ENCODE assay signal across 20 mouse cellular contexts in the genomic region with DNA sequence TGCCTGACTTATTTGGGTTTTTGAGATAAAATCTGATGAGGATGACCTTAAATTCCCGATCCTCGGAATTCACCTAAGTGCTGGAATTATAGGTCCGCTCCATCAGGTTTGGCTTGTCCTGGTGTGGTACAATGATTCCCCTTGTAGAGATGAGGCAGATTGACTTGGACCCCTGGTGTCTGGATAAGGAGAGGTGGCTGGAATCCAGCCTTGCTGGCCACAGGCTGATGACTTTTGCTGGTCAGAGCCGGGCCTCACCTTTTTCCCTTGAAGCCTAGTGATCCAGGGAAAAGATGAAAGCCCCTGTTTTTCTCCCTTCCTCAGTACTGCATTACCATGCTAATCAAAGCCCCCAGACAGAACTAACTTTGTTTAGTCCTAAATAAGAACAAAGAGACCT. TPM values are rescaled to one million over a fixed set of nuclear protein-coding genes. Genes with fewer than 3 reads are reported as not detected.
DNase-seq lines count a peak whose midpoint lies in the region; ATAC-seq and TF ChIP-seq lines count a peak whose summit lies in the region.
"Had no signal": no experiment of that assay in that cellular context is flagged by ENCODE, and none has a peak within 500 bp of the region (broad histone marks: within the 10 kb centered on the region; RNA-seq: fewer than 3 reads in every experiment).

No protein-coding gene starts in this region.

- no peaks in the 10 kb centered on the region for H3K36me3 ChIP-seq in kidney, embryonic 15.5 days
- no peaks in the 10 kb centered on the region for H3K36me3 ChIP-seq in kidney, embryonic 16.5 days (ENCODE audit: insufficient read depth, low read length)
- no peaks in the 10 kb centered on the region for H3K36me3 ChIP-seq in neural tube, embryonic 12.5 days
- no peaks in the 10 kb centered on the region for H3K36me3 ChIP-seq in neural tube, embryonic 15.5 days
- H3K36me3 ChIP-seq in hindbrain, embryonic 13.5 days, result no peaks in the 10 kb centered on the region
- H3K36me3 ChIP-seq: embryonic facial prominence, embryonic 15.5 days; heart, embryonic 10.5 days; limb, embryonic 12.5 days; liver, embryonic 15.5 days; stomach, embryonic 15.5 days had no signal

- intact Hi-C loops in left cerebral cortex, adult 2 months (cut with DNase I), result loop anchor here (2.0 kb wide), 1 partner anchor 113 kb away; a partner anchor contains a TSS

- H3K4me3 ChIP-seq in kidney, embryonic 15.5 days (replicated peaks), result no peak overlapping the region
- H3K4me3 ChIP-seq in kidney, embryonic 16.5 days (ENCODE audit: low read length), result no peak overlapping the region
- no peak overlapping the region for H3K4me3 ChIP-seq in neural tube, embryonic 12.5 days
- H3K4me3 ChIP-seq in neural tube, embryonic 15.5 days (replicated peaks), result no peak overlapping the region
- no peak overlapping the region for H3K4me3 ChIP-seq in hindbrain, embryonic 13.5 days
- no peak overlapping the region for H3K4me3 ChIP-seq in left cerebral cortex, adult 2 months
- H3K4me3 ChIP-seq: embryonic facial prominence, embryonic 15.5 days; heart, embryonic 10.5 days; limb, embryonic 12.5 days; liver, embryonic 15.5 days; stomach, embryonic 15.5 days had no signal

- TF ChIP-seq CTCF in left cerebral cortex, adult 2 months (IDR thresholded peaks at IDR 0.05), result no peak

- 68% methylated on average over 4 of the region's 4 CpGs for WGBS in kidney, embryonic 15.5 days
- WGBS in kidney, embryonic 16.5 days, result 72% methylated on average over 4 of the region's 4 CpGs
- 71% methylated on average over 4 of the region's 4 CpGs for WGBS in neural tube, embryonic 12.5 days
- 66% methylated on average over 4 of the region's 4 CpGs for WGBS in neural tube, embryonic 15.5 days
- 60% methylated on average over 4 of the region's 4 CpGs for WGBS in hindbrain, embryonic 13.5 days

- no peak overlapping the region for H3K4me2 ChIP-seq in kidney, embryonic 15.5 days
- no peak overlapping the region for H3K4me2 ChIP-seq in kidney, embryonic 16.5 days (replicated peaks; ENCODE audit: low read depth, low read length)
- 0 out of 2 replicates have a peak overlapping the region, but pooled peaks have one; percentile 14 for H3K4me2 ChIP-seq in neural tube, embryonic 12.5 days (replicated peaks)
- no peak overlapping the region for H3K4me2 ChIP-seq in neural tube, embryonic 15.5 days
- no peak overlapping the region for H3K4me2 ChIP-seq in hindbrain, embryonic 13.5 days
- H3K4me2 ChIP-seq: embryonic facial prominence, embryonic 15.5 days; limb, embryonic 12.5 days; stomach, embryonic 15.5 days had no signal

- H3K27me3 ChIP-seq in kidney, embryonic 15.5 days, result 0 out of 2 replicates have a peak, but pooled peaks cover 4% of the 10 kb centered on the region
- H3K27me3 ChIP-seq in kidney, embryonic 16.5 days (ENCODE audit: insufficient read depth, low read length), result no peaks in the 10 kb centered on the region
- no peaks in the 10 kb centered on the region; the same call in 1 of the 2 replicates for H3K27me3 ChIP-seq in neural tube, embryonic 12.5 days (replicated peaks)
- H3K27me3 ChIP-seq in neural tube, embryonic 15.5 days (replicated peaks), result no peaks in the 10 kb centered on the region
- peaks cover 12% of the 10 kb centered on the region; the same call in 1 of the 2 replicates for H3K27me3 ChIP-seq in hindbrain, embryonic 13.5 days
- H3K27me3 ChIP-seq: liver, embryonic 15.5 days; stomach, embryonic 15.5 days had no signal

- H3K4me1 ChIP-seq in kidney, embryonic 15.5 days, result peaks cover 44% of the 10 kb centered on the region
- H3K4me1 ChIP-seq in kidney, embryonic 16.5 days (ENCODE audit: insufficient read depth, low read length), result peaks cover 20% of the 10 kb centered on the region
- H3K4me1 ChIP-seq in neural tube, embryonic 12.5 days, result peaks cover 36% of the 10 kb centered on the region
- peaks cover 24% of the 10 kb centered on the region for H3K4me1 ChIP-seq in neural tube, embryonic 15.5 days
- H3K4me1 ChIP-seq in hindbrain, embryonic 13.5 days (replicated peaks), result peaks cover 48% of the 10 kb centered on the region

- no peak for DNase-seq in left cerebral cortex, adult 2 months (ENCODE audit: extremely low spot score in 1 of 2, low spot score in 2 of 2)
- DNase-seq: adrenal gland, postnatal 36 days; cerebellum, adult 11-12 months; gastrocnemius, postnatal 36 days; kidney, postnatal 25 days; layer of hippocampus, adult 9-11 months; thymus, adult 18-20 months; thymus, postnatal 4 days had no signal

- H3K9me3 ChIP-seq in kidney, embryonic 15.5 days (replicated peaks), result no peaks in the 10 kb centered on the region
- no peaks in the 10 kb centered on the region for H3K9me3 ChIP-seq in kidney, embryonic 16.5 days (ENCODE audit: low read length)
- H3K9me3 ChIP-seq in neural tube, embryonic 12.5 days, result no peaks in the 10 kb centered on the region
- H3K9me3 ChIP-seq in neural tube, embryonic 15.5 days (replicated peaks), result no peaks in the 10 kb centered on the region
- no peaks in the 10 kb centered on the region for H3K9me3 ChIP-seq in hindbrain, embryonic 13.5 days
- H3K9me3 ChIP-seq: embryonic facial prominence, embryonic 15.5 days; heart, embryonic 10.5 days; limb, embryonic 12.5 days; liver, embryonic 15.5 days; stomach, embryonic 15.5 days had no signal

- H3K9ac ChIP-seq in kidney, embryonic 15.5 days, result no peak overlapping the region
- H3K9ac ChIP-seq in kidney, embryonic 16.5 days (replicated peaks; ENCODE audit: low read length), result no peak overlapping the region
- no peak overlapping the region for H3K9ac ChIP-seq in neural tube, embryonic 12.5 days
- no peak overlapping the region for H3K9ac ChIP-seq in neural tube, embryonic 15.5 days (replicated peaks)
- H3K9ac ChIP-seq in hindbrain, embryonic 13.5 days, result no peak overlapping the region
- H3K9ac ChIP-seq: embryonic facial prominence, embryonic 15.5 days; limb, embryonic 12.5 days; liver, embryonic 15.5 days; stomach, embryonic 15.5 days had no signal

- ATAC-seq in kidney, embryonic 15.5 days (replicated peaks; ENCODE audit: low FRiP score), result no peak
- no peak for ATAC-seq in kidney, embryonic 16.5 days (ENCODE audit: low FRiP score, low TSS enrichment)
- ATAC-seq in neural tube, embryonic 12.5 days (ENCODE audit: low FRiP score, low read depth), result no peak
- ATAC-seq in neural tube, embryonic 15.5 days (ENCODE audit: low FRiP score), result no peak
- ATAC-seq in hindbrain, embryonic 13.5 days (ENCODE audit: low FRiP score), result no peak
- ATAC-seq in inflammation-experienced regulatory T-cells, adult 6 months, result no peak
- ATAC-seq: lung, postnatal 0 days had no signal

- H3K27ac ChIP-seq in kidney, embryonic 15.5 days, result 0 out of 2 replicates have a peak overlapping the region, but pooled peaks have one; percentile 18
- H3K27ac ChIP-seq in kidney, embryonic 16.5 days (ENCODE audit: low read length), result no peak overlapping the region
- H3K27ac ChIP-seq in neural tube, embryonic 12.5 days, result no peak overlapping the region
- no peak overlapping the region for H3K27ac ChIP-seq in neural tube, embryonic 15.5 days (replicated peaks)
- peak overlapping the region; percentile 70 for H3K27ac ChIP-seq in hindbrain, embryonic 13.5 days
- H3K27ac ChIP-seq in left cerebral cortex, adult 2 months, result no peak overlapping the region
- H3K27ac ChIP-seq: embryonic facial prominence, embryonic 15.5 days; limb, embryonic 12.5 days; stomach, embryonic 15.5 days had no signal

RNA-seq across cellular contexts. Expression of a gene that starts 2.3 kb away (rescaled TPM):
- polyA plus RNA-seq in kidney, embryonic 15.5 days (2015; fragmentation: Nextera tagmentation; extraction: Ambion mirVana), result 8.8 and 10.5 TPM in 2 replicates
- 8.4 and 8.7 TPM in 2 replicates for polyA plus RNA-seq in kidney, embryonic 16.5 days (2015; fragmentation: Nextera tagmentation; extraction: Ambion mirVana)
- 3.9 and 4.0 TPM in 2 replicates for polyA plus RNA-seq in neural tube, embryonic 12.5 days (2016; fragmentation: Nextera tagmentation; extraction: Ambion mirVana)
- 3.7 and 4.2 TPM in 2 replicates for polyA plus RNA-seq in neural tube, embryonic 15.5 days (2015; fragmentation: Nextera tagmentation; extraction: Ambion mirVana)
- polyA plus RNA-seq in hindbrain, embryonic 13.5 days (2015; fragmentation: Nextera tagmentation; extraction: Ambion mirVana), result 4.1 and 6.3 TPM in 2 replicates
- polyA plus RNA-seq in inflammation-experienced regulatory T-cells, adult 6 months (2017; shearing (Covaris generic)), result 10 to 100 TPM; 22.4 to 30.5 (median 26.4) TPM
- 10 to 100 TPM; 11.6 to 12.3 TPM for total RNA-seq in left cerebral cortex, adult 2 months (2021)

RNA-seq across cellular contexts. Expression of a gene that starts 2.5 kb away (rescaled TPM):
- 4.7 and 5.4 TPM in 2 replicates for polyA plus RNA-seq in kidney, embryonic 15.5 days (2015; fragmentation: Nextera tagmentation; extraction: Ambion mirVana)
- polyA plus RNA-seq in kidney, embryonic 16.5 days (2015; fragmentation: Nextera tagmentation; extraction: Ambion mirVana), result 5.3 and 6.5 TPM in 2 replicates
- polyA plus RNA-seq in neural tube, embryonic 12.5 days (2016; fragmentation: Nextera tagmentation; extraction: Ambion mirVana), result 2.5 and 2.7 TPM in 2 replicates
- polyA plus RNA-seq in neural tube, embryonic 15.5 days (2015; fragmentation: Nextera tagmentation; extraction: Ambion mirVana), result 2.8 and 3.2 TPM in 2 replicates
- 5.0 and 8.9 TPM in 2 replicates for polyA plus RNA-seq in hindbrain, embryonic 13.5 days (2015; fragmentation: Nextera tagmentation; extraction: Ambion mirVana)
- polyA plus RNA-seq in inflammation-experienced regulatory T-cells, adult 6 months (2017; shearing (Covaris generic)), result 1 to 10 TPM; 1.8 to 8.0 (median 4.6) TPM
- total RNA-seq in left cerebral cortex, adult 2 months (2021), result 10 to 100 TPM; 10.2 to 11.1 TPM

RNA-seq across cellular contexts. Expression of a gene that starts 50.0 kb away (rescaled TPM):
- 37.1 and 44.6 TPM in 2 replicates for polyA plus RNA-seq in kidney, embryonic 15.5 days (2015; fragmentation: Nextera tagmentation; extraction: Ambion mirVana)
- polyA plus RNA-seq in kidney, embryonic 16.5 days (2015; fragmentation: Nextera tagmentation; extraction: Ambion mirVana), result 42.7 and 45.7 TPM in 2 replicates
- 47.1 and 48.7 TPM in 2 replicates for polyA plus RNA-seq in neural tube, embryonic 12.5 days (2016; fragmentation: Nextera tagmentation; extraction: Ambion mirVana)
- polyA plus RNA-seq in neural tube, embryonic 15.5 days (2015; fragmentation: Nextera tagmentation; extraction: Ambion mirVana), result 50.1 and 50.7 TPM in 2 replicates
- 54.8 and 57.0 TPM in 2 replicates for polyA plus RNA-seq in hindbrain, embryonic 13.5 days (2015; fragmentation: Nextera tagmentation; extraction: Ambion mirVana)
- polyA plus RNA-seq in inflammation-experienced regulatory T-cells, adult 6 months (2017; shearing (Covaris generic)), result 10 to 100 TPM; 44.8 to 49.1 (median 46.0) TPM
- 10 to 100 TPM; 49.5 TPM for total RNA-seq in left cerebral cortex, adult 2 months (2021)

Comparison
In these comparisons a context has a peak if more than half of its experiments do, and no peak if none do; other contexts are left out.
1. H3K27ac ChIP-seq: peak in kidney, embryonic 15.5 days (single experiment) and hindbrain, embryonic 13.5 days (single experiment); none in kidney, embryonic 16.5 days (single experiment), neural tube, embryonic 12.5 days (single experiment), neural tube, embryonic 15.5 days (single experiment) and left cerebral cortex, adult 2 months (single experiment).